Mouse (Mus musculus) olfactory bulb, adult 2 months (tissue): ENCODE data around the gene Pxdn. TPM values are rescaled to one million over a fixed set of nuclear protein-coding genes. Genes with fewer than 3 reads are reported as not detected.

ENCODE experiments used
- H3K27ac ChIP-seq: fragments of 200-500 bp; 2 replicates; pipeline ENCODE4 v1.5.1; 2012; ENCODE audit warnings: low read depth, low read length; ENCODE audit not compliant: insufficient read depth
- H3K4me1 ChIP-seq: fragments of 200-500 bp; 2 replicates; pipeline ENCODE4 v1.6.1; 2012; ENCODE audit warnings: low read length; ENCODE audit not compliant: control insufficient read depth, insufficient read depth
- H3K4me3 ChIP-seq: fragments of 200-500 bp; 2 replicates; pipeline ENCODE4 v1.5.1; 2012; ENCODE audit warnings: mild to moderate bottlenecking, low read depth, low read length, moderate library complexity; ENCODE audit not compliant: insufficient read depth
- CTCF ChIP-seq: fragments of 200-500 bp; IDR thresholded peaks from 2 replicates; pipeline ENCODE4 v1.5.1; 2012; ENCODE audit warnings: low read depth, mild to moderate bottlenecking, low read length, moderate library complexity; ENCODE audit not compliant: insufficient read depth
- POLR2A ChIP-seq: fragments of 200-500 bp; IDR thresholded peaks from 2 replicates; pipeline ENCODE4 v1.6.1; 2012; ENCODE audit warnings: mild to moderate bottlenecking, low read depth, low read length, moderate library complexity; ENCODE audit not compliant: insufficient read depth
- WGBS: fragments of 180-500 bp; shearing (Covaris S2); methylation state at CpG from one replicate; pipeline ENCODE4 v1.1.7; 2018; 5-methylcytosine and 5-hydroxymethylcytosine counted together
- polyA plus RNA-seq: library from polyadenylated mRNA; stranded (reverse); fragments of >200 nt; gene quantifications from 2 replicates; pipeline ENCODE4 v1.2.4, GENCODE M21; 2012; ENCODE audit warnings: low replicate concordance; ENCODE audit not compliant: missing spikeins, insufficient read depth, insufficient read length

Gene Pxdn
- polyA plus RNA-seq, 1 experiment, result not detected

DNA sequence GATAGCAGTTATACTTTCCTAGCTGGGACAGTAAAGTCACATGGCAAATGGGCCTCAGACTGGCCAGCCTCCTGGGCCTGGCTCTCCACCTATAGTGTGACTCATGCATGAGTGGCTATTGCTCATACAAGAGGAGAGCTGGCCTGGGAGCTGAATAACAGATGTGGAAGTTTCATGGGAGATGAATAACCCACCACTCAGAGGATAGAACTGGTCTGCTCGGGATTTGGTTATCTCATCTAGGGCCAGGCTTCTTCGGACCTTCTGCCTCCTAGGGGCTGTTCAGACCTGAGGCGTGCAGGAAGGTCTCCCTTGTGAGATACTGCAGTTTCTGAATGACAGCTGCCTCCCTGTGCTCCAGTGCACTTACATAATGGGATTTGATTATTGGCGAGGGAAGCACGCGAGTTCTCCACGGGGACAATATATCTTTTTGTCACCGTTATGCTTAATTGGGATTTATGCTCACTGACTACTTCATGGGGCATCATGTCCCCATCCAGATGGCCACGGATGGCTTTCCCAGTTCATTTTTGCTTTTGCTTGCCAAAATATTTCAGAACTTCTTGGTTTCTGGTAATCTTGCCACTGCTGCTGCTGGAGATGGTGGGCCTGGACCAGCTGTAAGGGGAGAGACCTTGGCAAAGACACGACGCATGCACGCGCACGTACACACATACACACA is 66.4 kb downstream of the Pxdn start:
- 61% methylated on average over 14 of the region's 14 CpGs for WGBS
- Histone ChIP-seq H3K27ac (no peak overlapping the region), H3K4me3 (no peak overlapping the region), H3K4me1 (peaks cover 19% of the 10 kb centered on the region)
- TF ChIP-seq POLR2A, result no peak
- TF ChIP-seq CTCF, result no peak

GRCm38 (mm10) chr12:30004365-30004723 is 66.9 kb downstream of the Pxdn start:
- peaks cover 20% of the 10 kb centered on the region for H3K4me1 ChIP-seq
- no peak for TF ChIP-seq POLR2A
- TF ChIP-seq CTCF, result no peak
- no peak overlapping the region for H3K27ac ChIP-seq
- WGBS, result 61% methylated on average over 5 of the region's 5 CpGs
- H3K4me3 ChIP-seq, result no peak overlapping the region

GRCm38 (mm10) chr12:30006586-30006985 is 69.2 kb downstream of the Pxdn start:
- Histone ChIP-seq H3K4me3 (no peak overlapping the region), H3K27ac (no peak overlapping the region), H3K4me1 (peaks cover 22% of the 10 kb centered on the region)
- TF ChIP-seq CTCF (no peak), POLR2A (no peak)
- whole genome bisulfite sequencing, result 82% methylated on average over 9 of the region's 9 CpGs

GRCm38 (mm10) chr12:30008741-30009140 is 71.3 kb downstream of the Pxdn start:
- whole genome bisulfite sequencing, result 47% methylated on average over 5 of the region's 5 CpGs
- H3K4me1 ChIP-seq, result peaks cover 22% of the 10 kb centered on the region
- H3K4me3 ChIP-seq, result no peak overlapping the region
- H3K27ac ChIP-seq, result peak overlapping the region; percentile 61
- TF ChIP-seq POLR2A (no peak), CTCF (no peak)

DNA sequence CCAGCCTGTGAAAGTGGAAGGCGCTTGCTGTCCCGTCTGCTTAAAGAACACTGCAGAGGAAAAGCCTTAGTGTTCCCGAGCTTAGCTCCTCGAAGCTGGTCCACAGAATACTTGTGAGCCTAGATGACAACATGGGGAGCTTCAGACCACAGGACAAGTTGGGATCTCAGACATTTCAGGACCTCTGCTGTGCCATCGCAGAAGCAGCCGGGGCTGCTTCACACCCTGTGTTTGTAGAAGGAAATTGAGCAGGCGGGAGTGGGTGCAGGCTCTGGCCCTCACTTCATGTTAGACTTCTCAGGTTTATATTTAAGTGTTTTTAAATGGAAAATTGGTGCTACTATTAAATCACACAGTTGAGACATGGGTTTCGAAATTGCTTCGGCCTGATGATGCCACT is 78.1 kb downstream of the Pxdn start:
- Histone ChIP-seq H3K27ac (no peak overlapping the region), H3K4me3 (no peak overlapping the region), H3K4me1 (no peaks in the 10 kb centered on the region)
- WGBS, result 77% methylated on average over 9 of the region's 9 CpGs
- no peak for TF ChIP-seq CTCF

GRCm38 (mm10) chr12:30017131-30017530 is 79.7 kb downstream of the Pxdn start:
- no peak for TF ChIP-seq CTCF
- TF ChIP-seq POLR2A, result no peak
- no peaks in the 10 kb centered on the region for H3K4me1 ChIP-seq
- H3K4me3 ChIP-seq, result no peak overlapping the region
- no peak overlapping the region for H3K27ac ChIP-seq
- WGBS, result 70% methylated on average over 3 of the region's 3 CpGs

GRCm38 (mm10) chr12:30020447-30020846 is 83.0 kb downstream of the Pxdn start:
- no peaks in the 10 kb centered on the region for H3K4me1 ChIP-seq
- no peak overlapping the region for H3K27ac ChIP-seq
- no peak overlapping the region for H3K4me3 ChIP-seq
- no peak for TF ChIP-seq POLR2A

DNA sequence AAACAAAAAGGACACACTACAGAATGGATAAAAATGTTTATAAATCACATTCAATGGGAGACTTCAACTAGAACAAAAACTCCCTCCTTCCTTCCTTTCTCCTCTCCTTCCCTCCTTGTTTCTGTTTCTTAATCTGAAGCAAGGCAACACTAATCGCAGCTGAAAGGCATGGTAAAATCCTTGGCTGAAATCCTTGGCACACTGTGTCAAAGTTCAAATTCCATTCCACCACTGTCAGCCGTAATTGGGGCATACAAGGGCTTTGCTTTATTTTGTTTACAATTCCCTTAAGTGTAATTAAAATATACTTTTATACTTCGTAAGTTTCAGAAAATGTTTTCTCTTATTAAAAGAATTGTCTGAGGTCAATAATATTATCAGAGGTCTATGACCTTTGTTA is 86.1 kb downstream of the Pxdn start:
- TF ChIP-seq POLR2A (no peak), CTCF (no peak)
- 51% methylated on average over 3 of the region's 3 CpGs for WGBS

DNA sequence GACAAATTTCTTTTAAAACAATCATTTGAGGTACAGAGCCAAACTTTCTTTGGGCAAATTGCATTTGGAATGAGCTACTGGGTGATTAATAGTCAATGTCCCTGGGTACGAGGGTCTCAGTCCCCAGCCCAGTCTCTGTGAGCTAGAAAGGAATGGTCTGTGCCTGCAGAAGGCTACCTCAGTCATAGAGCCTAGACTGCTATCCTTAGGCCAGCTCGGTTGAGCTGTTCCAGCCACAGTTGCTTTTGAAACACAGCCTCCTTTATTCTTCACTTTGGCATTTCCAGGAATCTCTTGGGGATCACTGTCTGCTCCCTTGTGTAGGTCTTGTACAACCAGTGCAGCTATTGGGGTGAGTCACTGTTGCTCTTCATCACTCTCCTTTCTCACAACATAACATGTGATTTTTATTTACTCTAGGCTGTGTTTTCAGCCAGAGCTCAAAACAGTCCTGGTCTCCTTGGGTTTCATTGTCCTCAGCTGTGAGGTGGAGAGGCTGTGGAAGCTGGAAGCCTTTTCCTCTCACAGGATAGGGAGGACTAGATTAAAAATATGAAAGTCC is 86.9 kb downstream of the Pxdn start:
- Histone ChIP-seq H3K4me3 (no peak overlapping the region), H3K27ac (peak overlapping the region; percentile 50; the same call in 1 of the 2 replicates), H3K4me1 (peaks cover 2% of the 10 kb centered on the region; the same call in 1 of the 2 replicates)
- TF ChIP-seq POLR2A, result no peak
- 39% methylated on average over 2 of the region's 2 CpGs for WGBS

More for the DNA sequence above, 86.1 kb downstream of the Pxdn start:
- Histone ChIP-seq H3K4me1 (peaks cover 2% of the 10 kb centered on the region; the same call in 1 of the 2 replicates), H3K27ac (no peak overlapping the region), H3K4me3 (no peak overlapping the region)

- Histone ChIP-seq H3K27ac (no peak overlapping the region), H3K4me1 (peaks cover 2% of the 10 kb centered on the region; the same call in 1 of the 2 replicates), H3K4me3 (no peak overlapping the region)
- TF ChIP-seq CTCF (no peak), POLR2A (no peak)
- WGBS, result 86% methylated on average over 3 of the region's 3 CpGs
Measured at GRCm38 (mm10) chr12:30027721-30028340, 90.4 kb downstream of the Pxdn start.
